Mouse (Mus musculus): Measurements from ENCODE around the gene Zp2.

Gene Zp2

DNA sequence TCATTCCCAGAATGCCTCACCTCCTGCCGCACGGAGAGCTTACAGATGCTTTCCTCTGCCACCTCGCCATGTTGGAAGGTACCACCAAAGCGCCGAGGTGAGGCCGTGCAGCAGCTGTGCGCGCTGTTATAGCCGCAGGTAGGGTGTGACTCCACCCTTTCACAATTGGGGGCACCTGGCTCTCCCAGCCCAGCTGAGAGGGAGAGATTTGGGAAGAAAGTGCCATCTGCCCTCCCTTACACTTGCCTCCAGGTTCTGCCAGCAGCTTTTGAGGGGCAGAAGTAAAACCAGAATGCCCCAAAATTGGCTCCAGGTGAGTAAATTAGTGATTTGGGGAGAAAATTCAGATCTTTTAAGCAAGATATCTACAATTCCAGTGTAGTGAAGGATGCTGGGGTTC lies at the start of gene Zp2:
TSS of gene Zp2 (minus strand) at position 101 of the 400 bp plus-strand sequence.
- DNase-seq (ENCODE audit: extremely low read depth, insufficient read length, low spot score), result no peak

DNA sequence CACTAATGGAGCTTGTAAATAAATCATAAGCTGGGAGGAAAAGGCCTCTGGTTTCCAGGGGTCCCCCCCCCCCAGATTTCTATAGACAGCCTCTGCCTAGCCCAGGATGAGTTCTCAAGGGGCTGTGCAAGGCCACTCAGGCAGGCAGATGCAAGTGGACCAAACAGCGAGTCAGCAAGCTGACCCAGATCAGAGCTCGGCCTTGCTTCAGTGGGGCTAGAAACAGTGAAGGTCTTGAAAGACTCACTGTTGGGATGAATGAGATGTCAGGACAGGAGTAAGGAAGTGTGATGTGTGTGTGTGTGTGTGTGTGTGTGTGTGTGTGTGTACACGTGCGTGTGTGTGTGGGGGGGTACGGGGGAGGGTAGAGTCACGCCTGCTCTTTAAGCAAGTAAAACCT lies 47.7 kb upstream of the Zp2 start:
- no peak for DNase-seq (ENCODE audit: extremely low read depth, insufficient read length, low spot score)

DNA sequence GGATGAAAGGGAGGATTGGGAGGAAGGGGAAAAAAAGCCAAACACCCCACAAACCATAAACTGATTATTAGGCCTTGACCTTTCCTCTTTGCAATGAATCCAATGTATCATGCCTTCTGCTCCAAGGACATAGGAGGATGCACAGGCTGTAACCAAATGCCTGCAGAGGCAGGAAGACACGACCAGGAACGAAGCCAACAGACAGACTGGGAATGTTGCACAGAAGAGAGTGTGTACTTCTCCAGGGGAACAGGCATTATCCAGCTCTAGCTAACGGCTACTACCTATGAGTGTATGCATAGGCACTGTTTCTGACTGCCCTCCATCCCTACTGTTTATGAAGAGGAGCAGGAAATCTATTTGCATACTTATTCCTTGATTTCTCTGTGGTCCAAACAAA lies 47.1 kb upstream of the Zp2 start:
- DNase-seq (ENCODE audit: extremely low read depth, insufficient read length, low spot score), result no peak

DNA sequence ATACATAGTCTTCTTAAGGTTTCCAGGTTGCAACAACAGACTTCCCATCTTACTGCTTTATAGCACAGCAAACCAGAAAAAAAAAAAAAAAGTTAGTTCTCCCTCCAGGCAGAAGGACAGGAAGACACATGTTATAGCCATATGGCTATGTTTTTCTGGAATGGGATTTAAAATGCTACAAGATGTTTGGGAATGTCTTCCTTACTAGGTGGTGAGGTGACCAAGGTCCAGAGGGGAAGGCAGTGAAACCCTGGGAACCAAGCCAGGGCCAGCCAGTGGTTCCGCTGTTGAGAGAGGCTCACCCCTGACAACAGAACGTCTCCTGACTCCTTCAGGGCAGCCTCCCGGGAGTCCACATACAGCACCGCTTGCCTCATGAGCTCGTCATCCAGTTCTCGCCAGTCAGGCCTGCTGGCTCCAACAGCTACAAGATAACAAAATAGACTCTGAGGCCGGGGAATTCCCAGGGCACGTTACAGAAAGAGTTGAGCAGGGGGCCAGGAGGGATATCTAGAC lies 45.1 kb upstream of the Zp2 start:
- no peak for DNase-seq (ENCODE audit: extremely low read depth, insufficient read length, low spot score)

DNA sequence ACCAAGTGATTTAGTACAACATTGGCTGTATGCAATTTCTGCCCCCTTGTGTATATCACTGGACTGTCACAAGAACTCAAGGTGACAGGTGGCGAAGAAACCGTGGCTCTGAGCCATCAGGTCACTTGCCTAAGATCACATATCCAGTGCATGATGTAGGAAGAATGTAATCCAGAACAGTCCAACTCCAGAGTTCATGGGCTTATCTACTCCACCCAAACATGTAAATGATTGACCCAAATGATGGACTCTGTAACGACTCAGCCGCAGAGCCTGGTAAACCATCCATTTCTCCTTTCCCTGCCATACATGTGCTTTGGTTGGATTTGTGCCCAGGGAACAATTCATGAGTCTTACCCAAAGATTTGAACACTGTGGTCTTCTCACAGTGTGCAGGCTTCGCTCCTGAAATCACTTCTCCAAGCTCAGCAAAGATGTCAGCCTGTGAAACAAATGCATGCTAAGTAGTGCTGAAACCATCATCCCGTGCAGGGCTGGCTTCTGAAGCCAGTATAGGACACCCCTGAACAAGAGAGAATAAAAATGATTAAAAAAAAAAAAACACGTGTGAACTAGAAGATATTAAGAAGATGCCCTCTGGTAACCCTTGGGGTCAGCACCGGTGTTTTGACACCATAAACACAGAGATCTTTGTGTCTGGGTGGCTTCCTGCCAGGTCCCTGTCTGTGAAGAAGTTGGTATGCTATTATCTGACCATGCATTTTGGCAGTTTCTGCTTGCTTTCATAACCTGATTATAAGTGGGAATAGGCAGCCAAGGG lies 44.5 kb upstream of the Zp2 start:
- no peak for DNase-seq (ENCODE audit: extremely low read depth, insufficient read length, low spot score)

DNA sequence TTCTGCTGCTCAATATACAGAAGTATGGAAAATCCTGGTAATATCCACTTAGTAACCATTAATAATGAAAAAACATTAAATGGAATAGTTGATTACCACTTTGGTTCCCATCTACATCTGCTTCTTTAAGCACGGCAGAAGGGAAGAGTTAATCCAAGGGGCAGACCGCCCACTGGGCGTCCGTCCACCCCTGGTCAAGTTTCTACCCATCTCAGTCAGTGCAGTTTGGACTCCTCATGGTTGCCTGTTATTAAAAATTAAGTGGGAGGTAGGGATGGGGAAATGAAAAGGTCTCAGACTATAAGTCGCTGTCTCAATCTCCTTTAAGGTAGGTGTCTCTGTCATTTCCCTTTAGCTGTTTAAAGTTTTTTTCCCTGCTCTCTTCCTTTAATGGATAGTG lies 43.9 kb upstream of the Zp2 start:
- DNase-seq (ENCODE audit: extremely low read depth, insufficient read length, low spot score), result no peak

DNA sequence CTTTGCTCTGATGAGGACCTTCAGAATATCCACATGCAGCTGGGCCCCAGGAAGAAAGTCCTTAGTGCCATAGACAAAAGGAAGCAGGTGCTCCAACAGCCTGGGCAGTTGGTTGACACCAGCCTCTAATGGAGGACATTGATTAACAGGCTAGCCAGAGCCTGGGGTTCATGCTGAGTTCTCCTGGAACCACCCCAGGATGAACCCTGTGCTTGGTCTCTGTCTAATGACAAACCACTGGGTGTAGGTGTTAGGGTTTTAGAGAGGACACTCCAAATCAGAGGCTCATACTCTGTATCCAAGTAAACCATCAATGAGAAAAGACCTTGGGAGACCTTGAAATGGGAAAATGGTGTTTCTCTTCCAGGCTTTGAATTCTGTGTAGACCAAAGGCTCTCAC lies 37.8 kb upstream of the Zp2 start:
- DNase-seq (ENCODE audit: extremely low read depth, insufficient read length, low spot score), result no peak

DNA sequence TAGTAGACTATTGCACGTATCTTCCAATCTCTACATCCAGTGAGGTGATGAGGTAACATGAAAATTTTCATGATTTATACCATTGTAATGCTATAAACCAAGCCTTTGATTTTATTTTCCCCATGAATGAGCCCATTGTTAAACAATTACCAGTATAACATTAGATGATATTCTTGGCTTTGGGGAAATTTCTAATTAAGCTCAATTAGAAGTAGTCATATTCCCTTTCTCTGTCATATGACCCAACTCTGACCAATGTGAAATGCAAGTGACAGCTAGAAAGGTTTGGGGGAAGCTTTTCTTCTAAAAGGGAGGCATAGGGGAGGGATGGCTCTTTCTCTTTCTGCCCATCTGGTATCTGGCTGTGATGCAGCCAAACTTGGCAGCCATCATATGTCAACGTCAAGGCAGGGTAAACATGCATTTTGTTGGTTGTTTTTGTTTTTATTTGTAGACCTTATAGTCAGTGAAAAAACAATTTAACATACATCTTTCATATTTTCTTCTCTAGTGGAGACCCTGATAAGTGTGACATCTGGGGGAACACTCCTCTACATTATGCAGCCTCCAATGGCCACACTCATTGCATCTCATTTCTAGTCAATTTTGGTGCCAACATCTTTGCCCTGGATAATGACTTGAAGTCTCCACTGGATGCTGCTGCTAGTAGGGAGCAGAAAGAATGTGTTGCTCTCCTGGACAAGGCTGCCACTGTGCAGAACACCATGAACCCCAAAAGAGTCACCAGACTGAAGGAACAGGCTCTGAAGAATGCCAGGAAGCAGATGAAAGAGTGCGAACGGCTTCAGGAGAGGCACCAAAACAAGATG lies 36.5 kb upstream of the Zp2 start:
- no peak for DNase-seq (ENCODE audit: extremely low read depth, insufficient read length, low spot score)

DNA sequence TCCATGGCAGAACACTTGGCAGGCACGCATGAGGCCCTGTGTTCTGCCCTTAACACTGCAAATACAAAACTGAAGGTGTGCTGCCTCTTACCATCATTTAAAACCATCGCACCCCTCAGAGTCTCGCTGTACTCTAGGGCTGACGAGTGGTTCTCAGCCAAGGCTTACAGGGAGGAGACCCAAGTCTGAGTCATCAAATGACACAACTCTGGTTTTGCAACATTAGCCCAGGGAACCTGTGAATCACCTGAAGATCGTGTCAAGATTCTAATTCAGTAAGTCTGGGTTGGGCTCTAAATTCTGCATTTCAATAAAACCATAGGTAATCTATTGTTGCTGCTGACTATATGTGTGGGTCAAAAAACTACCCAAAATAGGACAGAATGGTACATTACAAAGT lies 35.5 kb upstream of the Zp2 start:
- DNase-seq (ENCODE audit: extremely low read depth, insufficient read length, low spot score), result no peak

DNA sequence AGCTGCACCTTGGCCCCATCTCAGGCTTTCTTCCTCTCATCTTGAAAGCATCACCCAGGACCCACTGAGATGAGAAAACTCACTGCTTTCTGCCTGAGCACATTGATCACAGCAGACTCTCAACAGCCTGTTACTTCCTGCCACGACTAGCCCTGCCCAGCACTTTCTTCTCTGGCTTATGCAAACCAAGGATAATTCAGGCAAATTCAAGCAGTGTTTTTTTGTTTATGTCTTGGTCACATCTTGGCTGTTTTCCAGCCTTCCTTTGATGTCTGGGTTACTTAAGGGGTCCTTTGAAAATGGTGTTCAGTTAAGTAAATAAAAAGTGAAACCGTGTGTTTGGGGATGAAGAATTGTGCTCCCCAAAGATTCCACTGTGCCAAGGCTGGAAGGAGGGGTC lies 33.8 kb upstream of the Zp2 start:
- no peak for DNase-seq (ENCODE audit: extremely low read depth, insufficient read length, low spot score)

DNA sequence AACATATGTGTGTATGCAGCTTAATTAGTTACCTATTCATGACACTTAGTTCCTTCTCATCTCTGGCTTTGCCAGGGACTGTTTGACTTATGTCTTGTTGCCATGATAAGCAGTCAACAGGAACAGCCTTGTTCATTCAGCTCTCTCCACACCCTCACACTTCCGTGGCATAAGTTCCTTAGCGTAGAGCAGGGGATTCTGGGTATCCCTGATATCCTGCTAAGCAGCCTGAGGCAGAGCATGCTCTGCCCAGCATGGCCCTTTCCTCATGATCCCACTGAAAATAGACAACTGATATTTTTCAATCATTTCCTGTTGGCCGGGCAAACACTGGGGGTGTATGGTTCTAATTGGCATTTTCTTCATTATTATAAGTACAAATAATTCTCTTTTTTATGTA lies 32.5 kb upstream of the Zp2 start:
- DNase-seq (ENCODE audit: extremely low read depth, insufficient read length, low spot score), result no peak

DNA sequence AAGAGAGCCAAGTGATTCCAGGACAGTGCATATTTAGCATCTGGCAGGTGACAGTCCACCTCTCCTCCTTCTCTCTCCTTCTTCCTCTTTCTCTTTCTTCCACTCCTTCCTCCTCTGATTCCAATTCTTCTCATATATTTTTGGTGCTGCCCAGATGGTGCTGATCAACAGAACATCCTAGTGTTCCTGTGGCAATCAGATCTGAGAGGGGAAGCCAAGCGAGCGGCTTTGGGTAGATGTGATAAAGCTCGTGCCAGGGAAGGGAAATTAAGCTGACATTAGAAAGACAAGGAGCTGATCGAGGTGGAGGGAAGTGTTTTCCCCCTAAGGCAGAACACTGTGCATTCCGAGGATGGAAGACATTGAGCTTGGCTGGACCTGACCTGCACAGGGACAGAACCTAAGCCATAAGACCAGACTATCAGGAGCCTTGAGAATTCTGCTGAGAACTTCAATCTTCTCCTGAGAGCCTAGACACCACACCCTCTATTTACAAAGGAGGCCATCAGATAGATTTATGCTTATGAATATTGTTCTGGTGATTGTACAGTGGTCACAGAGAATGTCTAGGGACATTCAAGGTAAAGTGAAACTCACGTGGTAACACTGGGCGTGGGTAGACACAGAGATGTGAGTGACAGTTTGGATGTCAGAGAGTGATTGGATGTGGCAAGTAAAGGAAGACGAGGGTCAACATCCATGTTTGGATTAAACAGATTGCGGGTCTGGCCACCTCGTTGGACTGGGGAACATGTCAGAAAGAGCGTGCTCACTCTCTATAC lies 29.8 kb upstream of the Zp2 start:
- no peak for DNase-seq (ENCODE audit: extremely low read depth, insufficient read length, low spot score)

DNA sequence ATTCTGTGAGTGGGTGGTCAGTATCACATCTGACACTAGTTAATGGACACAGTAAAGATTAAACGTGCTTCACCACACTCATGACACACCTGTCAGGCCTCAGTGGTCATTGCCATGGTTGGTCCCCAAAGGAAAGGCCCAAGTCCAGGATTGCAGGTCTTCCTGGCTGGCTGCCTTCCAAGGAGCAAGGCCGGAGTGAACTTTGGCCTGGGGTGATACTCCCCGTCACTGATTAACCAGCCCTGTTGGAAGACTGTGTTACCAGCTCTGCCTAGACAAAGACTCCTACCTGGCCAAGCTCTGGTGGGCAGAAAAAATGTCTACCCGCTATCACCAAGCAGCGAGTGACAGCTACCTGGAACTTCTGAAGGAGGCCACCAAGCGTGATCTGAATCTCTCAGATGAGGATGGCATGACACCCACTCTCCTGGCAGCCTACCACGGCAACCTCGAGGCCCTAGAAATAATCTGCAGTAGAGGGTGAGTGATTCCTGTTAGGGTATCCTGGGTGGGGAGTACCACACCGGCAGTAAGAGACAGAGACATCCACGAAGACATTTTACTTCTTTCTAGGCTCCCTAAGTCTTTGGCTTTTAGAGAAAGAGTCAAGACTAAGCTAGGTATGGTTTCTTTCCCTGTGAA lies 28.6 kb upstream of the Zp2 start, which contains the start of gene Anks4b:
TSS of gene Anks4b (plus strand) at position 256 of the 642 bp plus-strand sequence.
- no peak for DNase-seq (ENCODE audit: extremely low read depth, insufficient read length, low spot score)

DNA sequence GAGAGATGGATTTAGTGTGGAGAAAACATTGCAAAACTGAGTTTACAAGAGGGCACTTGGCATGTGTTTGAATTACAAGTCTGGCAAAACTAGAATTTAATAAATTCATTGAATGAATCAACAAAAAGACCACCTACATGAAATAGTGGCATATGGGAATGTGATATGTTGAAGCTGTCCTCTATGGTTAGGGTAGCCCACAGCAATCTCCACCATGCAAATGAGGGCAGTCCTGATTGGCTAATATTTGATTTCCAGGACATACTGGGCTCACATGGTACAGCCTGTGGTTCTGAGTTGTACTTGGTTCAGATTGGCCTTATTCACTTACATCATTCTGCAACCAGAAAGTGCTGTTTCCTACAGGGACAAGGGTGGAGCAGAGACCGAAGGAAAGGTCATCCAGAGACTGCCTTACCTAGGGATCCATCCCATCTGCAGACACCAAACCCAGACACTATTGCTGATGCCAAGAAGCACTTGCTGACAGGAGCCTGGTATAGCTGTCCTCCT lies 27.2 kb upstream of the Zp2 start:
- no peak for DNase-seq (ENCODE audit: extremely low read depth, insufficient read length, low spot score)

DNA sequence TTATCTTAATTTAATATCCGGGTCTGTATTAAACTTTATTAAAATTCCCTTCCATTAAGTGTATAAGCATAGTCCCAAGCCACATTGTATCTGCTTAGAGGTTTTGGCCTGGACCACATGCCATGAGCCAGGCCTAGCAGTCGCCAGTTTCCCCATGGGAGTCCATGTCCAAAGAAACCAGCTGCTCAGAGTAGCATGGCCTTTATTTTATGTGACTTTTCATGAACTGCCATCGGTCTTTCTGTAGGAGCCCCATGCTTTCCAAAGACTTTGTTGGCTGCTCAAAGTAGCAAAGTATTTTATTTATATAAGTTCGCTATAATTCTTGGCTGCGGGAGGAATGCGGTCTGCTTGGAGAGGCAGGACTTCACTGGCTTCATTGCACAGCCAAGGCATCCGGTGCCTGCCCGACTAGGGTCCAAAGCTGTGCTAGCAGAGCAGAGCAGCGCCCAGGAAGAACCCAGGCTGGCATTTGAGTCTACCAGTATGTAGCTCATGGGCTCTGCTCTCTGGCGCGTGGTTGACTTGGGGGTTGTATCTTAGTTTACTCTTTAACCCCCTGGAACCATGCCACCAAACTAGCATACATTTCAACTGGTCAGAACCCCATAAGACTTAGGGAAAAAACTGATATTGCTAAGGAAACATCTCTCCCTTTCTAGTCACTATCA lies 18.6 kb upstream of the Zp2 start:
- DNase-seq (ENCODE audit: extremely low read depth, insufficient read length, low spot score), result no peak

DNA sequence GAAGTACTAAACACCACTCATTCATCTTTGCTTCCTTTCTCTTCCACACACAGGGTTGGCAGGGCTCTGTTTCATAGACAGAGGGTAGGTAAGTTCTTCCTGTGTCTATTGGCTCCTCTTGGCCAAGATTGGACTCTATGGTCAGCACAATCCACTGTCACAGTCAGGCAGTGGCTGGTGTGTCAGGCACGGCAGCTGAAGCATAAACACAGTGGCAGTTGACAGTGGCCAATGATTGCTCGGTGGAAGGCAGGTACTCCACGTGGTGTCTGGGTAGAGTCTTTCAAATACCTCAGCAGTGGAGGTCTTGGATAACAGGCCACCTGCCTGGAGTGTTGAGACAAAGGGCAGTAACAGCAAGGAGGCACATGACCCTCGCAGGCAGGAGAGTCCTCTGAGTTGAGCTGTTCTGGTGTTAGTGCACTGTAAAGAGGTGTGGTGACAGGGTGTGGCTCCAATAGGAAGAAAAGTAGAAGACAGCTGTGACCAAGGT lies 13.1 kb upstream of the Zp2 start:
- no peak for DNase-seq (ENCODE audit: extremely low read depth, insufficient read length, low spot score)

DNA sequence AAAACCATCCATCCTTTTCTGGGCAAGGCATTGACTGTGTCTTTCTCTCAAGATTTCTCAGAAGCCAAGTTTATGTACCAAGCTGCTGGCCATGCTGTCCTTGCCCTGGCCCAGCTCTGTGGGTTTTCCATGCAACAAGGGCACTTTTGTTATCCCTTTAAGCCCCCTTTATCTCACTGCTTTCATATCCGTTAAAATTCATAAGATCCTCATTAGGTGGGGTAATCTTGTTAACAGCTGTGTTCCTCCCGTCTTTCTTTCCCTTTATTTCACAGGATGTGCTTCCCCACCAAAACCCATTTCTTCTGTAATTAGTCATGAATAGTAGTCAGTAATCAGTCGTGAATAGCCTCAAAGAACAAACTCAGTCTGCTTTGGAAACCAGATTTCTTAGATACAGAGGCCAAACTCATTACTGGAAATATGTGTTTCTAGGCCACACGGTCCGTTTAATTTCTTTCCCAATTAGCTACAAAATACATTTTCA lies 12.5 kb upstream of the Zp2 start:
- DNase-seq (ENCODE audit: extremely low read depth, insufficient read length, low spot score), result no peak

DNA sequence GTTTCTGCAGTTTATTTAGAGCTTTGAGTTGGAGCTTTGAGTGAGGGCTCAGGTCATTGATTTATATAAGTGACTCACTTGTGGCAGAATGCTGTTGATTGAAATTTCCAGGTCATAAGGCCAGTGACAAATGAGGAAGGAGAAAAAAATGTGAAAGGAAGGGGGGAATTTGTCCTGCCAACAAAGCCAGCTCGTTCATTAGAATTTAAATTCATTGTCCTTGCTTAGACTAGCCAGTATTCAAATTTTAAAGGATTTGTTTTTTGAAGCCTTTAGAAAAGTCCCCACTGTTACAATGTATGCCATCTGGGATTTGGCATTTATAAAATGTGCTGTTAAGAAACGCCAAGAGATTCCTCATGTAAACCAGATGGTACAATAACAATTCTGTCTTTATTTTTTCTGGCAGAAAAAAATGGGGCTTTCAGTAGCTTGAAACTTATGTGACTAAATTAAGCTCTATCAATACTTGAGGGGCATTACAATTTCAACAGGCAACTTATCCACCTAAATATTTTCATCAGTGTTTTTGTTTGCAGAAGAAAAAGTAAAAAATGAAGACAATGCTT lies 11.8 kb upstream of the Zp2 start:
- DNase-seq (ENCODE audit: extremely low read depth, insufficient read length, low spot score), result no peak

DNA sequence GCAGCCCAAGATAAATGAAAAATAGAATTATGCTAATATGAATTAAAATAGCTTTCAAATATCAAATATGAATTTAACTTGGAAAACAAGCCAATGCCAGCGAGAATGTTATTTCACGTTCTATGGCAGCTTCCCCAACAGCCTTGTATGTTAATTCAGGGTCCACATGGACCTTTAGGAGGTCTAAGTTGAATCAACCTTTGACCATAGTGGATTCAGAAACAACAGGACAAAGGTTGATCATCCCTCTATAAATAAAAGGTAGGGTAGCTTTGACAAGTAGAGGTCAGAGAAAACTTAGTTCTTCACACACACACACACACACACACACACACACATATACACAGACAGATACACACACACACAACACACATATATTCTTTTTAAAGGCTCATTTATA lies 5.8 kb upstream of the Zp2 start:
- DNase-seq (ENCODE audit: extremely low read depth, insufficient read length, low spot score), result no peak
